Mouse (Mus musculus) ES-Bruce4 (cell line): ENCODE measurements around the gene Adam15.

Source experiments
- CTCF ChIP-seq: IDR thresholded peaks from one replicate; pipeline ENCODE4 v1.8.1; 2011; ENCODE audit warnings: low read depth, low read length
- EP300 ChIP-seq: IDR thresholded peaks from 2 replicates; pipeline ENCODE4 v1.6.1; 2011; ENCODE audit warnings: low read depth, low read length; ENCODE audit not compliant: insufficient read depth
- POLR2A ChIP-seq: IDR thresholded peaks from one replicate; pipeline ENCODE4 v1.8.1; 2011; ENCODE audit warnings: low read length; ENCODE audit not compliant: insufficient read depth

DNA sequence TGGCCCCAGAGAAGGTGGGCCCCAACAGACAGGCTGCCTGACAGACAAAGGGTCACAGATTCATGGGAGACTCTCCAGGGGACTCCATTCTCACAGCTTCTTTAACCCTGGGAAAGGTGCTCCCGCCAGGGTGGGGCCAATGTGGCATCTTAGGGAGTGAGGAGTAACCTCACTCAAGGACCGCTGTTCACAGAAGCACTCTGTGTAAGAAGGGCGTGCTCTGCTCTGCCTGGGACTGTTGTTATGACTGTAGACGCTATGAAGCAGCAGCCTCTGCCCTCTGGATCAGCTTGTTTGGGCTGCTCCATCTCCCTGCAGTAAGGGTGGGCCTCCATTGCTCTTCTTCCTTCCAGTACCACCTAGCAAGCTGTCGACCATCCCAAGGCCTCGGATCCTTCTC, 45.4 kb downstream of the Adam15 start:
- TF ChIP-seq POLR2A = no peak
- TF ChIP-seq EP300 = no peak
- no peak for TF ChIP-seq CTCF
